Mouse (Mus musculus) embryonic facial prominence, embryonic 11.5 days (tissue): Measurements from ENCODE around the gene Scube1. TPM values are rescaled to one million over a fixed set of nuclear protein-coding genes. Genes with fewer than 3 reads are reported as not detected.

Source experiments
- ATAC-seq: fragments of 200-750 bp; cut with Nextera tagmentation; replicated peaks from 2 replicates; pipeline ENCODE4 v1.8.0; 2017; ENCODE audit warnings: low read depth; ENCODE audit not compliant: insufficient number of reproducible peaks, low FRiP score, low TSS enrichment
- DNase-seq: peaks from one replicate; pipeline ENCODE4 v3.0.0-alpha.2; 2015; ENCODE audit warnings: low spot score
- H3K27ac ChIP-seq: fragments of 300-500 bp; sonication (generic); replicated peaks from 2 replicates; pipeline ENCODE4 v1.5.1; 2014; ENCODE audit warnings: mild to moderate bottlenecking, low read depth, low read length, control low read depth
- H3K27me3 ChIP-seq: fragments of 300-500 bp; sonication (generic); 2 replicates; pipeline ENCODE4 v1.6.1; 2014; ENCODE audit warnings: mild to moderate bottlenecking, low read length, moderate library complexity, mixed read lengths; ENCODE audit not compliant: control insufficient read depth, insufficient read depth
- H3K36me3 ChIP-seq: fragments of 300-500 bp; sonication (generic); replicated peaks from 2 replicates; pipeline ENCODE4 v1.6.1; 2014; ENCODE audit warnings: low read depth, mild to moderate bottlenecking, low read length, moderate library complexity, mixed read lengths; ENCODE audit not compliant: control insufficient read depth, insufficient read depth
- H3K4me1 ChIP-seq: fragments of 300-500 bp; sonication (generic); 2 replicates; pipeline ENCODE4 v1.6.1; 2014; ENCODE audit warnings: low read length, mixed read lengths; ENCODE audit not compliant: control insufficient read depth, insufficient read depth
- H3K4me2 ChIP-seq: fragments of 300-500 bp; sonication (generic); 2 replicates; pipeline ENCODE4 v1.6.1; 2014; ENCODE audit warnings: low read depth, mild to moderate bottlenecking, control low read depth, low read length, moderate library complexity
- H3K4me3 ChIP-seq: fragments of 300-500 bp; sonication (generic); 2 replicates; pipeline ENCODE4 v1.5.1; 2014; ENCODE audit warnings: low read depth, low read length, control low read depth
- H3K9ac ChIP-seq: fragments of 300-500 bp; sonication (generic); replicated peaks from 2 replicates; pipeline ENCODE4 v1.6.1; 2014; ENCODE audit warnings: mild to moderate bottlenecking, control low read depth, low read length
- H3K9me3 ChIP-seq: fragments of 300-500 bp; sonication (generic); replicated peaks from 2 replicates; pipeline ENCODE4 v1.6.1; 2016; ENCODE audit warnings: mild to moderate bottlenecking, low read length, inconsistent platforms, mixed read lengths; ENCODE audit not compliant: control insufficient read depth
- WGBS: fragments of 180-500 bp; shearing (Covaris S2); extraction: QIAGEN DNeasy Blood & Tissue Kit; methylation state at CpG from one replicate; pipeline ENCODE4 v1.1.7; 2014; 5-methylcytosine and 5-hydroxymethylcytosine counted together
- polyA plus RNA-seq: library from polyadenylated mRNA; unstranded; fragments of >200 nt; fragmentation: Nextera tagmentation; extraction: Ambion mirVana; gene quantifications from 2 replicates; pipeline ENCODE4 v1.2.1, GENCODE M21; 2014

Scube1 gene
- polyA plus RNA-seq, 1 experiment from 2014 or later = 30.2 TPM

GRCm38 (mm10) chr15:83642518-83642917, 82.3 kb downstream of the Scube1 start:
- WGBS = 94% methylated on average over 6 of the region's 6 CpGs
- no peak overlapping the region for H3K9ac ChIP-seq
- no peaks in the 10 kb centered on the region for H3K36me3 ChIP-seq
- no peak overlapping the region for H3K4me2 ChIP-seq
- no peak overlapping the region for H3K27ac ChIP-seq
- H3K9me3 ChIP-seq = no peaks in the 10 kb centered on the region
- DNase-seq (no peak), ATAC-seq (no peak)
- peaks cover 9% of the 10 kb centered on the region for H3K4me1 ChIP-seq
- H3K27me3 ChIP-seq = no peaks in the 10 kb centered on the region
- H3K4me3 ChIP-seq = no peak overlapping the region

- H3K4me1 ChIP-seq = peaks cover 9% of the 10 kb centered on the region
- H3K4me2 ChIP-seq = no peak overlapping the region
- no peak overlapping the region for H3K9ac ChIP-seq
- ATAC-seq = no peak
- no peaks in the 10 kb centered on the region; the same call in none of the 2 replicates for H3K36me3 ChIP-seq
- DNase-seq = peak; percentile 48
- no peaks in the 10 kb centered on the region for H3K27me3 ChIP-seq
- H3K27ac ChIP-seq = no peak overlapping the region
- no peak overlapping the region for H3K4me3 ChIP-seq
- no peaks in the 10 kb centered on the region for H3K9me3 ChIP-seq
- 36% methylated on average over 4 of the region's 4 CpGs for WGBS
Observed at GRCm38 (mm10) chr15:83640208-83640607, 84.6 kb downstream of the Scube1 start.

- Histone ChIP-seq H3K4me1 (peaks cover 9% of the 10 kb centered on the region), H3K4me3 (no peak overlapping the region), H3K4me2 (no peak overlapping the region), H3K9ac (no peak overlapping the region), H3K27ac (no peak overlapping the region), H3K27me3 (no peaks in the 10 kb centered on the region), H3K9me3 (no peaks in the 10 kb centered on the region), H3K36me3 (no peaks in the 10 kb centered on the region; the same call in none of the 2 replicates)
- ATAC-seq = 0 out of 2 replicates have a peak, but pooled peaks have one; percentile 32
- peak; percentile 79 for DNase-seq
- WGBS = 31% methylated on average over 2 of the region's 3 CpGs
Observed at GRCm38 (mm10) chr15:83639160-83639559, 85.7 kb downstream of the Scube1 start.

GRCm38 (mm10) chr15:83638196-83638899, 86.5 kb downstream of the Scube1 start:
- H3K9ac ChIP-seq = no peak overlapping the region; the same call in 1 of the 2 replicates
- H3K4me2 ChIP-seq = no peak overlapping the region
- no peak for DNase-seq
- no peak for ATAC-seq
- no peak overlapping the region for H3K4me3 ChIP-seq
- H3K36me3 ChIP-seq = no peaks in the 10 kb centered on the region; the same call in none of the 2 replicates
- H3K27ac ChIP-seq = no peak overlapping the region
- H3K27me3 ChIP-seq = no peaks in the 10 kb centered on the region
- WGBS = 75% methylated on average over 20 of the region's 20 CpGs
- no peaks in the 10 kb centered on the region for H3K9me3 ChIP-seq
- peaks cover 9% of the 10 kb centered on the region for H3K4me1 ChIP-seq

- Histone ChIP-seq H3K4me3 (no peak overlapping the region), H3K9ac (no peak overlapping the region), H3K27ac (no peak overlapping the region), H3K4me1 (peaks cover 9% of the 10 kb centered on the region), H3K27me3 (no peaks in the 10 kb centered on the region), H3K4me2 (no peak overlapping the region), H3K9me3 (no peaks in the 10 kb centered on the region), H3K36me3 (no peaks in the 10 kb centered on the region; the same call in none of the 2 replicates)
- ATAC-seq (no peak), DNase-seq (no peak)
- WGBS = 70% methylated on average over 6 of the region's 6 CpGs
Observed at GRCm38 (mm10) chr15:83636759-83637158, 88.1 kb downstream of the Scube1 start.

GRCm38 (mm10) chr15:83635251-83635650, 89.6 kb downstream of the Scube1 start:
- ATAC-seq (no peak), DNase-seq (no peak)
- H3K9ac ChIP-seq = no peak overlapping the region
- no peak overlapping the region for H3K4me3 ChIP-seq
- no peaks in the 10 kb centered on the region for H3K9me3 ChIP-seq
- H3K4me2 ChIP-seq = no peak overlapping the region
- H3K27ac ChIP-seq = no peak overlapping the region
- H3K4me1 ChIP-seq = peaks cover 7% of the 10 kb centered on the region
- WGBS = 60% methylated on average over 3 of the region's 3 CpGs
- H3K27me3 ChIP-seq = no peaks in the 10 kb centered on the region
- H3K36me3 ChIP-seq = no peaks in the 10 kb centered on the region; the same call in none of the 2 replicates

- peak; percentile 31 for DNase-seq
- H3K4me2 ChIP-seq = no peak overlapping the region
- H3K36me3 ChIP-seq = peaks cover 4% of the 10 kb centered on the region
- 9% methylated on average over 1 of the region's 1 CpGs for WGBS
- no peak for ATAC-seq
- H3K4me3 ChIP-seq = no peak overlapping the region
- H3K27ac ChIP-seq = no peak overlapping the region
- no peaks in the 10 kb centered on the region; the same call in 1 of the 2 replicates for H3K9me3 ChIP-seq
- peaks cover 2% of the 10 kb centered on the region for H3K4me1 ChIP-seq
- no peak overlapping the region for H3K9ac ChIP-seq
- H3K27me3 ChIP-seq = no peaks in the 10 kb centered on the region
Observed at GRCm38 (mm10) chr15:83634076-83634475, 90.7 kb downstream of the Scube1 start.

GRCm38 (mm10) chr15:83631071-83631470, 93.8 kb downstream of the Scube1 start:
- Histone ChIP-seq H3K27ac (no peak overlapping the region), H3K36me3 (peaks cover 4% of the 10 kb centered on the region), H3K4me2 (no peak overlapping the region), H3K9ac (no peak overlapping the region), H3K4me3 (no peak overlapping the region), H3K4me1 (no peaks in the 10 kb centered on the region), H3K27me3 (no peaks in the 10 kb centered on the region), H3K9me3 (no peaks in the 10 kb centered on the region; the same call in 1 of the 2 replicates)
- 67% methylated on average over 7 of the region's 7 CpGs for WGBS
- DNase-seq (peak; percentile 23), ATAC-seq (no peak)
